Mouse (Mus musculus): Measurements from ENCODE around the gene Olfr764-ps1. TPM values are rescaled to one million over a fixed set of nuclear protein-coding genes. Genes with fewer than 3 reads are reported as not detected.
"Not testable (repeated sequence)": the region's sequence is repeated elsewhere in the genome, so short reads cannot be mapped to it uniquely, and the experiment has no call there.

The Olfr764-ps1 gene
- not detected in 2 replicates for total RNA-seq (2014; fragmentation: Nextera tagmentation)
- 0.06 and 0.11 TPM in 2 replicates for total RNA-seq (2017)
- not detected in 2 replicates for polyA plus RNA-seq (2012)

- Histone ChIP-seq H3K27me3 (ENCODE audit: insufficient read depth, low read length) (no peaks in the 10 kb centered on the region), H3K4me1 (ENCODE audit: insufficient read depth, low read depth, low read length) (no peaks in the 10 kb centered on the region), H3K9me3 (replicated peaks) (no peaks in the 10 kb centered on the region), H3K4me3 (ENCODE audit: low read depth, low read length) (no peak within 1 kb of the TSS), H3K36me3 (replicated peaks) (no peaks in the 10 kb centered on the region)
- DNase-seq (ENCODE audit: low spot score) (no peak), ATAC-seq (ENCODE audit: extremely low read depth, insufficient number of reproducible peaks, low FRiP score, poor library complexity, severe bottlenecking) (no peak)
- TF ChIP-seq GATA1 (IDR thresholded peaks at IDR 0.05; ENCODE audit: borderline replicate concordance, low read length), result no peak
- no peak for TF ChIP-seq TAL1 (conservative IDR thresholded peaks at IDR 0.05; ENCODE audit: low read depth, low read length)
- no peak for TF ChIP-seq CTCF (IDR thresholded peaks at IDR 0.05; ENCODE audit: low read depth, low read length)
- no peak for TF ChIP-seq POLR2AphosphoS5 (IDR thresholded peaks at IDR 0.05; ENCODE audit: insufficient replicate concordance, low read depth, low read length)
- TF ChIP-seq GATA2 (IDR thresholded peaks at IDR 0.05; ENCODE audit: borderline replicate concordance, low read depth, low read length), result no peak
Observed at GRCm38 (mm10) chr10:129039796-129040195, at the start of gene Olfr764-ps1. TSS of gene Olfr764-ps1 (minus strand) at chr10:129039896.

- H3K4me1 ChIP-seq (ENCODE audit: insufficient read depth, low read depth, low read length); H3K4me3 ChIP-seq (ENCODE audit: low read depth, low read length); ATAC-seq (ENCODE audit: extremely low read depth, insufficient number of reproducible peaks, low FRiP score, poor library complexity, severe bottlenecking); H3K36me3 ChIP-seq (replicated peaks); H3K9me3 ChIP-seq (replicated peaks); DNase-seq (ENCODE audit: low spot score); H3K27me3 ChIP-seq (ENCODE audit: insufficient read depth, low read length): not testable (repeated sequence)
Observed at GRCm38 (mm10) chr10:129082810-129083209, 43.1 kb upstream of the Olfr764-ps1 start, which contains the start of gene Olfr767. TSS of gene Olfr767 (minus strand) at chr10:129082910.

- ATAC-seq (ENCODE audit: extremely low read depth, insufficient number of reproducible peaks, low FRiP score, poor library complexity, severe bottlenecking), result no peak
- Histone ChIP-seq H3K4me3 (ENCODE audit: low read depth, low read length) (no peak within 1 kb of the TSS), H3K36me3 (replicated peaks) (no peaks in the 10 kb centered on the region), H3K9me3 (replicated peaks) (no peaks in the 10 kb centered on the region), H3K4me1 (ENCODE audit: insufficient read depth, low read depth, low read length) (no peaks in the 10 kb centered on the region), H3K27me3 (ENCODE audit: insufficient read depth, low read length) (no peaks in the 10 kb centered on the region)
- no peak for DNase-seq (ENCODE audit: low spot score)
- no peak for TF ChIP-seq GATA1 (IDR thresholded peaks at IDR 0.05; ENCODE audit: borderline replicate concordance, low read length)
- no peak for TF ChIP-seq CTCF (IDR thresholded peaks at IDR 0.05; ENCODE audit: low read depth, low read length)
- no peak for TF ChIP-seq GATA2 (IDR thresholded peaks at IDR 0.05; ENCODE audit: borderline replicate concordance, low read depth, low read length)
- no peak for TF ChIP-seq TAL1 (conservative IDR thresholded peaks at IDR 0.05; ENCODE audit: low read depth, low read length)
- no peak for TF ChIP-seq POLR2AphosphoS5 (IDR thresholded peaks at IDR 0.05; ENCODE audit: insufficient replicate concordance, low read depth, low read length)
Observed at GRCm38 (mm10) chr10:129068877-129069276, 29.2 kb upstream of the Olfr764-ps1 start, which contains the start of gene Olfr766-ps1. TSS of gene Olfr766-ps1 (minus strand) at chr10:129068977.

- H3K27me3 ChIP-seq (ENCODE audit: insufficient read depth, low read length); H3K36me3 ChIP-seq (replicated peaks); ATAC-seq (ENCODE audit: extremely low read depth, insufficient number of reproducible peaks, low FRiP score, poor library complexity, severe bottlenecking); H3K4me1 ChIP-seq (ENCODE audit: insufficient read depth, low read depth, low read length); H3K4me3 ChIP-seq (ENCODE audit: low read depth, low read length); H3K9me3 ChIP-seq (replicated peaks); DNase-seq (ENCODE audit: low spot score): not testable (repeated sequence)
Observed at GRCm38 (mm10) chr10:129049898-129050297, 10.2 kb upstream of the Olfr764-ps1 start, which contains the start of gene Olfr765. TSS of gene Olfr765 (minus strand) at chr10:129049998.

GRCm38 (mm10) chr10:129028343-129028742 is 11.4 kb downstream of the Olfr764-ps1 start:
- DNase-seq (ENCODE audit: low spot score), result no peak
- ATAC-seq (ENCODE audit: extremely low read depth, insufficient number of reproducible peaks, low FRiP score, poor library complexity, severe bottlenecking), result no peak
- TF ChIP-seq TAL1 (conservative IDR thresholded peaks at IDR 0.05; ENCODE audit: low read depth, low read length) (no peak), GATA2 (IDR thresholded peaks at IDR 0.05; ENCODE audit: borderline replicate concordance, low read depth, low read length) (no peak), POLR2AphosphoS5 (IDR thresholded peaks at IDR 0.05; ENCODE audit: insufficient replicate concordance, low read depth, low read length) (no peak), GATA1 (IDR thresholded peaks at IDR 0.05; ENCODE audit: borderline replicate concordance, low read length) (no peak), CTCF (IDR thresholded peaks at IDR 0.05; ENCODE audit: low read depth, low read length) (no peak)
- H3K4me1 ChIP-seq (ENCODE audit: insufficient read depth, low read depth, low read length), result no peaks in the 10 kb centered on the region
- H3K9me3 ChIP-seq (replicated peaks), result no peaks in the 10 kb centered on the region
- H3K4me3 ChIP-seq (ENCODE audit: low read depth, low read length), result no peak overlapping the region
- H3K36me3 ChIP-seq (replicated peaks), result no peaks in the 10 kb centered on the region
- H3K27me3 ChIP-seq (ENCODE audit: insufficient read depth, low read length), result no peaks in the 10 kb centered on the region

GRCm38 (mm10) chr10:129026018-129026662 is 13.6 kb downstream of the Olfr764-ps1 start:
- Histone ChIP-seq H3K4me1 (ENCODE audit: insufficient read depth, low read depth, low read length) (no peaks in the 10 kb centered on the region), H3K36me3 (replicated peaks) (no peaks in the 10 kb centered on the region), H3K27me3 (ENCODE audit: insufficient read depth, low read length) (no peaks in the 10 kb centered on the region), H3K9me3 (replicated peaks) (no peaks in the 10 kb centered on the region), H3K4me3 (ENCODE audit: low read depth, low read length) (no peak overlapping the region)
- DNase-seq (ENCODE audit: low spot score) (peak; percentile 19), ATAC-seq (ENCODE audit: extremely low read depth, insufficient number of reproducible peaks, low FRiP score, poor library complexity, severe bottlenecking) (peak; percentile 40; the same call in 1 of the 2 replicates)
- TF ChIP-seq GATA2 (IDR thresholded peaks at IDR 0.05; ENCODE audit: borderline replicate concordance, low read depth, low read length) (no peak), CTCF (IDR thresholded peaks at IDR 0.05; ENCODE audit: low read depth, low read length) (peak; percentile 70), TAL1 (conservative IDR thresholded peaks at IDR 0.05; ENCODE audit: low read depth, low read length) (no peak), GATA1 (IDR thresholded peaks at IDR 0.05; ENCODE audit: borderline replicate concordance, low read length) (no peak), POLR2AphosphoS5 (IDR thresholded peaks at IDR 0.05; ENCODE audit: insufficient replicate concordance, low read depth, low read length) (no peak)

Data from G1E (cell line).